Mouse (Mus musculus): ENCODE measurements at regions not wholly inside any gene's neighbourhood (a gene's known extent, or its start where the extent isn't known, plus 50 kb on each side); places are given as distances from the start of the nearest gene placed in this dataset.
"Not testable (repeated sequence)": the region's sequence is repeated elsewhere in the genome, so short reads cannot be mapped to it uniquely, and the experiment has no call there.

DNA sequence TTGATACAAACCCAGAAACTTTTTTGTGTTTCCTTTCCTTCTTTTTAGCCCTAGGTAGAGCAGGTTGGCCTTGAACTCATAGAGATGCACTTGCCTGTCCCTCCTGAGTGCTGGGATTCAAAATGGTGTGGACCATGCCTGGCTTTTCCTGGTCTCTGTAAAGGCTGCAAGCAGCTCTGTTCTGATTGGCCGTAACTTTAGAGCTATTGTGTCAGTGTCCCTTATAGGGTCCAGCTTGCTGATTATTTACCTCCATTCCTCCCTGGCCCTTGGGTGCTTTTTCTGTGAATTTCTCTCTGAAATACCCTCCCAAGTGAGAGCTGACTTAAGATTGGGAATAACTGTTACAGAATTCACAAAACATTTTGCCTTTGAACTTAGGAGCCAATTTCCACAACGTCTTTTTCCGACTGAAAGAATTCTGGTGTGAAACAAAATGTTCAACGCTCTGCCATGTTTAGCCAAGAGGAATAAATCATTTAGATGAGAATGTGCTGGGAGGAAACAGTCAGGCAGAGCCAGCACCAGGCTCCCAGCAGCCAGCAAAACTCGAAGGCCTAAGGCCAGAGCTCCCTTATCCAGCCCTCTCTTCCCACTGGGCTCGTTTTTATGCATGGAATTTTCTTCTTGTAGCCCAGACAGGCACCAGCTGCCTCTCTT, 180.0 kb upstream of the Pkdcc start:
- DNase-seq (ENCODE audit: extremely low read depth, insufficient read length, low spot score), result no peak

DNA sequence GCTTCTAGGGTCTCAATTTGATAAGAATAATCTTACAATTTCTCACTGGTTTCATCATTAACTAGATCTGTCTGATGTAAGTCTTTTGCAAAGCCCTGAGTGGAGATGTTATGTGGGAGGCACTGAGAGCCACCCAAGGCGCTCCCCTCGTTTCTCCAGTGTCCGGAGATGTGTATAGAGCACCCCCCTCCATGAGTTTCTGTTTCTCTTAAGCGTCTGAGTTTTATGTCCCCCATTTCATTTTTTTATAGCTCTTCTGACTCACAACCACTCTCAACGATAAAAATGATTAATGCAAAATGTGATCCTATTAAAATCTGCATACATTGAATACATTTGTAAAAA, 179.5 kb upstream of the Pkdcc start:
- no peak for DNase-seq (ENCODE audit: extremely low read depth, insufficient read length, low spot score)

DNA sequence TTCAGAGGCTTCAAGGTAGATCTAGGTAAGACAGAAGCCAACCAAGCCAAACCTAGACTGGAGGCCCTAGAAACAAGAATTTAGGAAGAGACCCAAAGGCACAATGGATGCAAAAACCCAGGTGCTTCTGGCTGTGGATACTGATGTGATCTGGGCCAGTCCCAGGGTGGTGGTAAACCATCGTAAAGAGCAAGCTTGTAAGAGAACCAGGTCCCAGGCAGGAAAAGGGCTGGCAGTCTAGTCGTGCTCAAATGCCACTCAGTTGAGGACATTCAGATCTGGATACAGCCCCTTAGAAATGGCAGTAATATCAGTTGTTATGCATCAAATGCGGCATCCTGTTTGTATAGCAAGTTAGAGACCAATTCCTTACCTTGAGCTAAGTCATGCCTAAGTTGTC, 175.5 kb upstream of the Pkdcc start:
- DNase-seq (ENCODE audit: extremely low read depth, insufficient read length, low spot score), result no peak

DNA sequence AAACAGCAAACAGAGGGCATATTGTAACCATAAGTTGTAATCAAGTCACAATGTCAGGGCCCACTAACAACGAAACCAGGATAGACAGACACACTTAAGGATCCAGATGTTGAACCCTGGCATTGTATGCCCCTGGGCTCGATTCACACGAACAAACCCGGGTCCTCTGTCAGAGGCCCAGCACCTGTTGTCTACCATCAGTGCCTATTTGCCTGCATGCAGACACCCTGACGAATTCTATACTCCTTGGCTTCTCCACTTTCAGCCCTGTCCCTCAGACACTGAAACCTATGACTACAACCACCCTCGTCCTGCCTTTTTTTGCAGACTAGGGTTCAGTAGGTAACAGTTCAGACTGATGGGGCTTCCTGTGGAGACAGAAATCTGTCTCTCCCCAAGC, 170.6 kb upstream of the Pkdcc start:
- DNase-seq (ENCODE audit: extremely low read depth, insufficient read length, low spot score), result no peak

DNA sequence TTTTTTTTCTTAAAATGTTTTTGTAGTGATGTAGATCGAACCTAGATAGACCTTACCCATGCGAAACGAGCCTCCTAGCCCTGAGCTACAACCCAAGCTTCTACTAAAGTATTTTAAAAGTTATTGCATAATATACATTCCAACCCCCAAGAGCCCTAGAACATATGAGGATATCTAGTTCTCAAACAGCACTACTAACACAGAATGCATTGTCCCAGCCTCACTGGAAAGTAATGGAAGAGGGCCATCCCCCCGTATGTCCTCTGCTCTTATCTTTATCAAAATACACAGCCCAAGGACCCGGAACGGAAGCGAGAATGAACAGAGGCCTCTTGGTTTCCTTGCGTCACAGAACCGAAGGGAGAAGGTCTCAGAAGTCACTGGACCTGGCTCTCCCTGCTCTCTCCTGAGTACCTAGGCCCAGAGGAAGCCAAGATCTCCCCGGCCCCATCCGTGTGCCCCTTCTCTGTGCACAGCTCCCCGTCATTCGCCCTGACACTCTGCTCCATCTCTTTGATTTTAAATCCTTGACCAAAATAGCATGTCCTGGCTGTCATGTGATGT, 165.0 kb upstream of the Pkdcc start:
- no peak for DNase-seq (ENCODE audit: extremely low read depth, insufficient read length, low spot score)

DNA sequence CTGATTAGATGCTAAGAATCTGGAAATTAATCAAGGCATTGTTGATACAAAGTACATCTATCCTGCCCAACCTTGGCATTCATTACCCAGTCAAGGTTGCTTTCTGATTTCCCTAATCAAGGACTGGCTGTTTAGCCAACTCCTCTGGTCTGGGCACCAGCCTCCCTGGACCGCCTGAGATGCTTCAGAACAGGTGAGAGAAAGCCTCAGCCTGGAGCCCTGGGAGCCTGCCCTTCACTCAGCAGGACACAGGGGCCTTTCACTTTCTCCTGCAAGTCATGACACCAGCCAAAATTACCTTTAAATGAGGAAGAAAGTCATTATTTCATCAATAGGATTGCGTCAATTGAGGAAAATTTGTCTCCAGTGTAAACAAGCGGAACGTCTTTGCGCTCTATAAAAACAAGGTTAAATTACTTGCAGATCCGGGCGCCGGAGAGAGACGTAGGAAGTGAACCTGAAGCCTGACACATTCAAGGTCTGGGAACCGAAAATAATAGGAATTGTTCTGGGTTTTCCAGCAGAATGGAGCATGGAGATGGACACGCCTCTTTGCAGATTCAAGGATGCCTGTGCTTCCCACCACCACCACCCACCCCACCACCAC, 164.4 kb upstream of the Pkdcc start:
- DNase-seq (ENCODE audit: extremely low read depth, insufficient read length, low spot score), result no peak

DNA sequence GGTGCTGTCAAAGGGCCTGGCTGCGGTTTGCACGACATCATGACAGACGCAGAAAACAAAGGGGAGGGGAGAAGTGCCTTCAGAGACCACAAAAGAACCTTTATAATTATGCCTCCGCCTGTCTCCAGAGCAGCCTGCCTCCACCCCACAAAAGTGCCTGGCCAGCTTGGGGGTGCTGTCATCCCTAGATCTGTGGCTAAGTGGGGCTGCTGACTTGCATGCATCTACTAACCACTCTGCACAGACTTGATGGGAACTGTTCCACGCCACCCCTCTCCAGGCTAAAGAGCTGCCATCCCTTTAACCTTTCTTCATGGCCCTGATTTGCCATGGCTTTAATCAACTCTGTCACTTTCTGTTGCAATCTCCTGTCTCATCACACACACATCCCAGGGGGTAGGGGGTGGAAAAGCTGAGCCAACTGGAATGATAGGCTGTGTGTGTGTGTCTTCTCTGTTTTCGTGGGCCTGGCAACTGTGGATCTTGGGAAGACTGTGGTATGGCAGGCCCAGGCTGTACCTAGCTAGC, 162.4 kb upstream of the Pkdcc start:
- DNase-seq (ENCODE audit: extremely low read depth, insufficient read length, low spot score), result no peak

DNA sequence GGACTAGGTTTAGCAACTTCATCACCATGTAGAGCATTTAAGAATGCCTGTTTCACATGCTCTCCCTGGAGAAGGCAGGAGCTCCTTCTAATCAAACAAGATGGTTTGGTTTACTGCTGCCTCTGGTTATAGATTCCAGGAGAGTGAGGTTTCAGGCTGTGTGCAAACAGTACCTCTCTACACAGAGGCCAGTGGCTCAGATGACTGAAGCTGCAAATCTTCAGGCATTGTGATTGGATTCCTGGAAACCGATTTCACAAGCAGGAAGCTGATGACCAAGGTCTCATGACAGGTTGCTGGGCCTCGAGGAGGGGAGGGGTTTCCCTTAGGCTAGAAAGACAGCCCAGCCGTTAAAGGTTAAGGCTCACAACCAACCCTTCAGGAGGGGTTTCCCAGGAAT, 157.3 kb upstream of the Pkdcc start:
- no peak for DNase-seq (ENCODE audit: extremely low read depth, insufficient read length, low spot score)

DNA sequence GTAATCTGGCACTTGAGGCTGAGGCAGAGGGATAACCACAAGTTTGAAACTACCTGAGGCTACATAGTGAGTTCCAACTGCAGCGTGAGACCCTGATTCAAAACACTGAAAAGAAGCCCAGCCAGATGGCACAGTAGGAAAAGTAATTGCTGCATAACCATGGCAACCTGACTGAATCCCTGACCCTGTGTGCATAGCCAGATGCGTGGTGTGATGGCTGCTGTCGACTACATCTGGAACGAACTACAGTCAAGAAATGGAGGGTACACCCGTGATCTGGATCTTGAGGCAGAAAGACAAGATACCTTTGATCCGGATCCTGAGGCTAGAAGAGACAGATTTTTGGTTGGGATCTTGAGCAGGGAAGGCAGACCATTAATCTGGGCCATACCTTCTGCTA, 153.2 kb upstream of the Pkdcc start:
- DNase-seq (ENCODE audit: extremely low read depth, insufficient read length, low spot score), result no peak

DNA sequence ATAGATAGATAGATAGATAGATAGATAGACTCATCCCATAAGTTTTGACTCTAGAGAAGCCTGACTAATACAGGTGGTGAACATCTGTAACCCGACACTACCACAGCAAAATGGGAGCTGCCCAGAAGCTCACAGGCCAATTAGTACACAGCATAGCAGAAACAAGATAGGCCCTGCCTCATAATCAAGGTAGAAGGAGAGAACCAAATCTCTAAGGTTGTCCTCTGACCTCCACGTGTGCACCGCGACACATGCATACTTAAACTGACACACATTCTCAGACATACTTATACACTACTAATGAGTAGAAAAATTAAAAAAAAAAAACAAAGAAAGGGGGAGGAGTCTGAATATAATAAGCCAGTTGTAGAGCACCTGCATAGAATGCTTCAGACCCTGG, 151.2 kb upstream of the Pkdcc start:
- no peak for DNase-seq (ENCODE audit: extremely low read depth, insufficient read length, low spot score)

DNA sequence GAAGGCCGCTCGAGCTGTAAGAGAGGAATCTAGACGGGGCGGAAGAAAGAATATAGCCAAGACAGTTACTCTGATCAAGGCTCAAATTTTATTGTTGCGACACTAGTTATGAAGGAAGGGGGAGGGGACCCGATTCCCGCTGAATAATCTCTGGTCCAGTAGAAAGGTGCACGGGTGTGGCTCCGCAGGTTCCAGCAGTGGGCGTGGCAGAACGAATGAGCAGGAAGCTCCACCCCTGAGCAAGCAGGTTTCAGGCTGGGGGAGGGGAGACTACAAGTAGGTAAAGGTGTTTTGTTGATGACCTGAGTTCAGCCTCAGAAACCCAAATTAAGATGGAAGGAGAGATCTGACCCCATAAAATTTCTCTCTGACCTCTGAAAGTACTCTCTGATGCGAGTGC, 150.7 kb upstream of the Pkdcc start:
- DNase-seq (ENCODE audit: extremely low read depth, insufficient read length, low spot score), result not testable (repeated sequence)

DNA sequence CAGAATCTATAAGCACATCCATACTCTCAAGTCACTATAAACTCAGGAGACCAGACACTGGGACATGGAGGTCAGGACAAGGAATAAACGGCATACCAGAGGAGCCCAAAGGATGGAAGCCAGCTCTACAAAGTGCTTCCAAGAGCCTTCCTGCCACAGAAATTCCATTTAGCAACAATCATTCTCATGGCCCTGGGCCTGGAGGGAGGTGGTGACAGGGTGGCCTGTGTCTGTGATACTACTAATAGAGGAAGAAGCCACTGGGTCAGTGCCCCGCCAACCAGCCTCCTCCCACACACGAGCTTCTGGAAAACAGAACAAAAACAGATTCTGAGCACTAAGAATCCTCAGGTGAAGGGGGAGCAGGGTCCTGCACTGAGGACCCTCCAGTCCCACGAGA, 145.8 kb upstream of the Pkdcc start:
- DNase-seq (ENCODE audit: extremely low read depth, insufficient read length, low spot score), result no peak

DNA sequence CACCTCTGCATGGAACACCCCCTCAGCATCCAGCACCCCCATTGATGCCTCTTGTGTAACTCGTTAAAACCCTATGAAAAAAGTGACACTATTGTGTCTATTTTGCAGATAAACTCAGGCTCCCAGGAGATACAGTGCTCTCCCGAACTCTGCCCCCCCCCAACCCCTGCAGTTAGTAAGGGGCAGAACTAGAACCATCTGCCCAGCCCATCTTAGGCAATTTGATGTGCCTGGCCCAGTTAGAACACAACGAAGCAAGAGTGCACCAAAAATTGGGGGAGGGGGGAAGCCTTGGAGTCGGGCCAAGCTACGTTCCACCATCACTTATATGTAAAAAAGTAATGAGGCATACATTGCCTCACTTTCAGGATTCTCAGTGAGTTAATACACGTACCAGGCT, 143.3 kb upstream of the Pkdcc start:
- DNase-seq (ENCODE audit: extremely low read depth, insufficient read length, low spot score), result no peak

DNA sequence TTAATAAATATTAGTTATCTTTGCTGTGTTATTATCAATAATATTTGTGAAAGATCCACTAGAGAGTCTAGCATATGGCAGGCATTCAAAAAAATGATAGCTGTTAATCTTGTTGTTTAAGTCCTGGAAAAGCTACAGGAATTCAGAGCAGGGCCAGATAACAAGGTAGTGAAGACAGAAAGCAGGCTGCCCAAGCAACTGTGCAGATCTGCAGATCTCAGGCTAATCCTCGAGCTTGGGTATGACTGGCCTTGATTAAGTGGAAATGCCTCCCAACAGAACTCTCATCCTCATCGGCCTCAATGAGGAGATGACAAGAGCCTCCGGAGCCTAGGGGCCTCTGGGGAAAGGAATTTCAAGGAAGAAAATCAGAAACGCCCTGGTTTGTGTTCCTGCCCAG, 142.9 kb upstream of the Pkdcc start:
- DNase-seq (ENCODE audit: extremely low read depth, insufficient read length, low spot score), result no peak

DNA sequence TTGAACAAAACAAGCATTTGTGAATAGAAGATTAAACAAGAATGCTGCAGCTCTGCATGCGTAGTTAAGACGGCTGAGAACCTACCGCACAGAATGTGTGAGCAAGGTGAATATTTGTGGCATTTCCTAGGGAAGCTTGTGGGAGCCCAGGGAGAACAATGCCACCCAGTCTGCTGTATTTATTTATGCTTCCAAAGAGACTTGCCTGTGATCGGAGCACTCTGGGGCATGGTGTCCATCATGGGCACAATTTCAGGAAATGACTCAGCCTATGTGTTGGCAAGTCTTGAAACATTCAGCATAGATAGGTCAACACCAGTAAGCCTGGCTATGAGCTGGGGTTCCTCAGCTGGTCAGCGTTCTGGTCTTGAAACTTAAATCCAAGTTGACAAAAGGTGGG, 140.2 kb upstream of the Pkdcc start:
- peak; percentile 16 for DNase-seq (ENCODE audit: extremely low read depth, insufficient read length, low spot score)

DNA sequence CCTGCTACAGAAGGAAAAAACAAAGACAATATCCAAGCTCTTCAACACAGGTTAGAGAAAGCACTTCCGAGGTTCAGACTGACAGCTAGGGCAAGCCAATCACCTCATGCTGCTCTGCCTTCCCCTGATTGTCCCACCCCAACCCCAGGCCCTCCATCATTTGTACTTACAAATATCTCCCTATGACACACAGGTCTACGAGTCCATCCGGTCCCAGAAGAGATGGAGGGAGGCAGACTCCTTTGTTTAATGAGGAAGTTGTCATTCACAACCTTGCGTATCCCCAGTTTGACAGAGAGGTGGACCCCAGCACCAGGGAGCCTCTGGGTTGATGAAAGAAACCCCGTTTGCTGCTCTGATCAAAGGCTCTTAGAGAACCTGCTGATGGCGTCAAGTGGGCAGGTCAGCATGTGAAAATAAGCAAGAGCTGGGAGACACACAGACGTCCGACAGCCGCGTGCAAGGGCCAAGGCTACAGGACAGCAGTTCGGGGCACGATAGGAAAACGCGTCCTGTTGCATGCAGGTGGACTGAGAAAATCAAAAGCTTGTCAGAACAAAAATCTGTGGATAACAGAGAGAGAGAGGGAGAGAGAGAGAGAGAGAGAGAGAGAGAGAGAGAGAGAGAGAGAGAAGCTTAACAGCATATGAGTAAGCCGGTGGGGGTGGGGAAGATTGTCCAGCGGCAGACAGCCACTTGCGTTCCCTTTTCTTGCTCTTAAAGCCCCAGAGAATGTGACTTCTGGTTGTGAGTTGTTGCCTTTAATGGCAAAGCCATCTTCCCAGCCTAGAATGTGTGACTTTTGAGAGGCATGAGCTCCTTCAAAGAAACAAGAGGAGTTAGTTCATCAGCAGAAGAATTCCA, 137.1 kb upstream of the Pkdcc start:
- no peak for DNase-seq (ENCODE audit: extremely low read depth, insufficient read length, low spot score)

DNA sequence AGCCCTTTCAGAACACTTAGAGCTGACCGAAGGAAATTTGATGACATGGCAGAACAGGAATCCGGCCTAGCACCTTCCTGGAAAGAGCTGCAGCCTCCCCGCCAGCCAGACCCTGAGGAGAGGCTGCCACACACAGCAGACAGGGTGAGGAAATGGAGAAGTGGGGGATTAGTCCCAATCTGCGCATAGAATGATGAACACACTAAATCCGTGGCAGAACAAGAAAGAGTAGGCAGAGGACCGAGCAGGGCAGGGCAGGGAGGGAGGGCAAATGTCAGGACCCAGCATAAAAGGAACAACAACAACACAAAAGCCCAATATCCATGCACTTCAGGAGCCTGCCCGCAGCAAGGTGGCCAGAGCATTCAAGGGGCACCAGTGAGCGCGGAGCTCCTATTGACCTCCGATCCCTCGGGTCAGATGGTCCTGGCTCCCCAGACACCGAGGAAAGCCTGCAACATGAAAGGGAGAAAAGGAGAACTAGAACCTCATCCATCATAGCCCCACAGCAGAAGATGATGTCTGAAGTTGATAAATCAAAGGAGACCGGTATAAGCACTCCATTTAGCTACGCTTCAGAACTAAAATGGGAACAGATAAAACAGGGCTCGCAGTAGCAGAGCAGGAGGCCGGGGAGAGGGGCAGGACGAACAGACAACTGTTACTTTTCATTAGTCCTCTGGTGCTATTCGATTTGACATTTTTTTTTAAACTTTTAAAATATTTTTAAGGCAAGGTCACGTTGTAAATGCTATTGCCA, 136.3 kb upstream of the Pkdcc start:
- no peak for DNase-seq (ENCODE audit: extremely low read depth, insufficient read length, low spot score)

DNA sequence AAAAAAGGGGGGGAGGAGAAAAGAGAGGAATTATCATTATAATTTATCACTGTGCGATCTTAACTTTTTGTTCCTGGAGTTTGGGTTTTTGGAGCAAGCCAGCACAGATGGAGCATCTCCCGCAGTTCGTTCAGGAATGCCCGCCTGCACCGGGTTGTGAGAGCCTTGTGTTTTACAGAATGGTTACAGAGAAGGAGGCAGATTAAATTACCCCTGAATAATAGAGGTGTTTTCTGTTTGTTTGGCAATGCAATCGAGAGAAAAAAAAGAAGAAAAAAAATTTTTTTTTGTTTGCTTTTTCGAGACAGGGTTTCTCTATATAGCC, 135.8 kb upstream of the Pkdcc start:
- no peak for DNase-seq (ENCODE audit: extremely low read depth, insufficient read length, low spot score)

DNA sequence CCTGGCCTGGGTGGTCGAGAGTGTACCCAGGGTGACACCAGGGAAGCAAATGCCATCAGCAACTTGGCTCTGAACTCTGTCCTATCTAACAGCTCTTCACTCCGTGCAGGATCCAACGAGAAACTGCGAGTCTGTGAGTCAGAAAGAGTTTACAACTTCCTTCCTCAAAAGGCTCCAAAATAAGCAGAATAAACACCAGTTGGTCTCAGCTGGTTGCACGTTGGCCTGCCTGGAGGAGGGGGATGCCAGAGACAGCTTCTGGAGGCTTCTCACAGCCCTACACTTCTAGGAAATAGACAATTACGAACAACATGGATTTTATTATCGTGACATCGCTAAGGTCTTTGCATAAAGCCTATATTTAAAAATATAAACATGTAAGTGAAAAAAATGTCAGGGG, 133.4 kb upstream of the Pkdcc start:
- no peak for DNase-seq (ENCODE audit: extremely low read depth, insufficient read length, low spot score)

DNA sequence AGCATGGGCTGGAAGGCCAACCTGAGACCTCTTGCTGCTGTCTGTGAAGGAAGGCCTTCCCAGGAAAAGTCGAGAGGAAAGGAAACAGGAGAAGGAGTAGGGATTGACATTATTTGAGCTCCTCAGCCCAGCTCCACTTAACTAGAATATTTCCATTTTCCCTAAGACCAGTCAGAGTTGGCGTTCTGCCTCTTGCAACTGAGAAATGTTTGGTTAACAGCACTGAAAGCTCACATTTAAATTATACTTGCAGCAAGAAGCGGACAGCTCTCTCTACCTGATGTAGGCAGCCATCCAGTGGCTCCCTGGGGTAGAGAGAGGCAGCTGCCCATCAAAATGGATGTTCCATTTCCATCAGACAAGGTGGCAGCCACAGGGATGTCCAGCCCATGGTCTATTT, 131.6 kb upstream of the Pkdcc start:
- no peak for DNase-seq (ENCODE audit: extremely low read depth, insufficient read length, low spot score)

All from 3134 (cell line).